Mouse (Mus musculus) limb, embryonic 11.5 days (tissue): ENCODE measurements around the gene Sec24c. TPM values are rescaled to one million over a fixed set of nuclear protein-coding genes. Genes with fewer than 3 reads are reported as not detected.
A peak's percentile ranks its signal among the peaks of the same experiment; 100 is the strongest.

Experiments
- ATAC-seq: fragments of 200-750 bp; cut with Nextera tagmentation; 2 replicates; pipeline ENCODE4 v1.8.0; 2017; ENCODE audit warnings: low read depth; ENCODE audit not compliant: insufficient number of reproducible peaks, low FRiP score, low TSS enrichment
- DNase-seq: peaks from one replicate; pipeline ENCODE4 v3.0.0-alpha.2; 2015; ENCODE audit warnings: low spot score
- H3K27ac ChIP-seq: fragments of 300-500 bp; sonication (generic); replicated peaks from 2 replicates; pipeline ENCODE4 v1.5.1; 2014; ENCODE audit warnings: low read depth, mild to moderate bottlenecking, low read length
- H3K27me3 ChIP-seq: fragments of 300-500 bp; sonication (generic); 2 replicates; pipeline ENCODE4 v1.6.1; 2014; ENCODE audit warnings: mild to moderate bottlenecking, low read length, mixed read lengths; ENCODE audit not compliant: control insufficient read depth, insufficient read depth
- H3K36me3 ChIP-seq: fragments of 300-500 bp; sonication (generic); 2 replicates; pipeline ENCODE4 v1.6.1; 2014; ENCODE audit warnings: mild to moderate bottlenecking, low read length, moderate library complexity, mixed read lengths; ENCODE audit not compliant: control insufficient read depth, insufficient read depth
- H3K4me1 ChIP-seq: fragments of 300-500 bp; sonication (generic); 2 replicates; pipeline ENCODE4 v1.6.1; 2014; ENCODE audit warnings: low read length, mixed read lengths; ENCODE audit not compliant: control insufficient read depth, insufficient read depth
- H3K4me2 ChIP-seq: fragments of 300-500 bp; sonication (generic); 2 replicates; pipeline ENCODE4 v1.6.1; 2014; ENCODE audit warnings: low read depth, mild to moderate bottlenecking, moderate library complexity; ENCODE audit not compliant: severe bottlenecking
- H3K4me3 ChIP-seq: fragments of 300-500 bp; sonication (generic); 2 replicates; pipeline ENCODE4 v1.5.1; 2014; ENCODE audit warnings: low read depth, low read length
- H3K9ac ChIP-seq: fragments of 300-500 bp; sonication (generic); 2 replicates; pipeline ENCODE4 v1.6.1; 2014; ENCODE audit warnings: mild to moderate bottlenecking, low read length
- H3K9me3 ChIP-seq: fragments of 300-500 bp; sonication (generic); 2 replicates; pipeline ENCODE4 v1.6.1; 2016; ENCODE audit warnings: low read length; ENCODE audit not compliant: control insufficient read depth
- WGBS: fragments of 180-500 bp; shearing (Covaris S2); extraction: QIAGEN DNeasy Blood & Tissue Kit; methylation state at CpG from one replicate; pipeline ENCODE4 v1.1.7; 2014; 5-methylcytosine and 5-hydroxymethylcytosine counted together
- polyA plus RNA-seq: library from polyadenylated mRNA; unstranded; fragments of >200 nt; fragmentation: Nextera tagmentation; extraction: Ambion mirVana; gene quantifications from 2 replicates; pipeline ENCODE4 v1.2.1, GENCODE M21; 2014

Sec24c gene
- polyA plus RNA-seq, 1 experiment from 2014 or later = 81.7 TPM

GRCm38 (mm10) chr14:20639918-20640619, 34.0 kb upstream of the Sec24c start:
- Histone ChIP-seq H3K9ac (peak overlapping the region; percentile 82), H3K4me1 (peaks cover 3% of the 10 kb centered on the region; the same call in 1 of the 2 replicates), H3K4me3 (peak overlapping the region; percentile 92), H3K36me3 (no peaks in the 10 kb centered on the region), H3K27ac (peak overlapping the region; percentile 54), H3K27me3 (no peaks in the 10 kb centered on the region), H3K4me2 (peak overlapping the region; percentile 57), H3K9me3 (no peaks in the 10 kb centered on the region)
- ATAC-seq = peak; percentile 41; the same call in 1 of the 2 replicates
- WGBS = 3% methylated on average over 16 of the region's 16 CpGs
- DNase-seq = peak; percentile 37

- Histone ChIP-seq H3K4me3 (peak within 1 kb of the TSS; percentile 92), H3K4me1 (peaks cover 3% of the 10 kb centered on the region; the same call in 1 of the 2 replicates), H3K9me3 (no peaks in the 10 kb centered on the region), H3K4me2 (peak within 1 kb of the TSS; percentile 62), H3K36me3 (no peaks in the 10 kb centered on the region), H3K27me3 (no peaks in the 10 kb centered on the region), H3K27ac (peak within 1 kb of the TSS; percentile 80), H3K9ac (peak within 1 kb of the TSS; percentile 82)
- peak; percentile 99 for DNase-seq
- peak; percentile 96 for ATAC-seq
- under 1% methylated on average over 72 of the region's 73 CpGs for WGBS
Observed at GRCm38 (mm10) chr14:20640644-20641437, 33.3 kb upstream of the Sec24c start, which contains the start of gene Usp54. Usp54 (minus strand) TSS chr14:20641063.

GRCm38 (mm10) chr14:20641438-20641875, 32.7 kb upstream of the Sec24c start:
- ATAC-seq (no peak), DNase-seq (no peak)
- H3K9me3 ChIP-seq = no peaks in the 10 kb centered on the region
- no peaks in the 10 kb centered on the region for H3K36me3 ChIP-seq
- H3K4me1 ChIP-seq = peaks cover 3% of the 10 kb centered on the region; the same call in 1 of the 2 replicates
- H3K9ac ChIP-seq = peak overlapping the region; percentile 82
- peak overlapping the region; percentile 92 for H3K4me3 ChIP-seq
- no peaks in the 10 kb centered on the region for H3K27me3 ChIP-seq
- WGBS = 16% methylated on average over 10 of the region's 10 CpGs
- H3K4me2 ChIP-seq = peak overlapping the region; percentile 62
- H3K27ac ChIP-seq = peak overlapping the region; percentile 80; the same call in 1 of the 2 replicates

GRCm38 (mm10) chr14:20645547-20645946, 28.6 kb upstream of the Sec24c start:
- no peak for ATAC-seq
- no peaks in the 10 kb centered on the region for H3K4me1 ChIP-seq
- H3K27ac ChIP-seq = no peak overlapping the region
- no peak overlapping the region for H3K9ac ChIP-seq
- no peaks in the 10 kb centered on the region for H3K9me3 ChIP-seq
- H3K36me3 ChIP-seq = no peaks in the 10 kb centered on the region
- H3K4me2 ChIP-seq = no peak overlapping the region
- 38% methylated on average over 3 of the region's 3 CpGs for WGBS
- H3K27me3 ChIP-seq = no peaks in the 10 kb centered on the region
- no peak overlapping the region for H3K4me3 ChIP-seq
- no peak for DNase-seq

GRCm38 (mm10) chr14:20646381-20646780, 27.7 kb upstream of the Sec24c start:
- ATAC-seq (no peak), DNase-seq (no peak)
- H3K27ac ChIP-seq = no peak overlapping the region
- H3K36me3 ChIP-seq = no peaks in the 10 kb centered on the region
- no peak overlapping the region for H3K4me2 ChIP-seq
- no peak overlapping the region for H3K4me3 ChIP-seq
- no peaks in the 10 kb centered on the region for H3K4me1 ChIP-seq
- no peaks in the 10 kb centered on the region for H3K27me3 ChIP-seq
- H3K9ac ChIP-seq = no peak overlapping the region
- no peaks in the 10 kb centered on the region for H3K9me3 ChIP-seq

- Histone ChIP-seq H3K9ac (no peak overlapping the region), H3K36me3 (no peaks in the 10 kb centered on the region), H3K27me3 (no peaks in the 10 kb centered on the region), H3K27ac (no peak overlapping the region), H3K4me1 (no peaks in the 10 kb centered on the region), H3K9me3 (no peaks in the 10 kb centered on the region), H3K4me2 (no peak overlapping the region), H3K4me3 (no peak overlapping the region)
- ATAC-seq = no peak
- DNase-seq = no peak
- 71% methylated on average over 2 of the region's 2 CpGs for WGBS
Observed at GRCm38 (mm10) chr14:20651000-20651399, 23.1 kb upstream of the Sec24c start.

- H3K4me2 ChIP-seq = no peak overlapping the region
- no peak overlapping the region for H3K9ac ChIP-seq
- H3K27me3 ChIP-seq = no peaks in the 10 kb centered on the region
- H3K27ac ChIP-seq = no peak overlapping the region
- no peak for DNase-seq
- no peak for ATAC-seq
- WGBS = 61% methylated on average over 4 of the region's 4 CpGs
- H3K36me3 ChIP-seq = no peaks in the 10 kb centered on the region
- H3K4me3 ChIP-seq = no peak overlapping the region
- H3K4me1 ChIP-seq = no peaks in the 10 kb centered on the region
- no peaks in the 10 kb centered on the region for H3K9me3 ChIP-seq
Observed at GRCm38 (mm10) chr14:20651722-20652256, 22.3 kb upstream of the Sec24c start.

- no peak overlapping the region for H3K4me3 ChIP-seq
- DNase-seq (no peak), ATAC-seq (no peak)
- no peaks in the 10 kb centered on the region for H3K4me1 ChIP-seq
- H3K4me2 ChIP-seq = no peak overlapping the region
- no peaks in the 10 kb centered on the region for H3K36me3 ChIP-seq
- H3K9ac ChIP-seq = no peak overlapping the region
- no peaks in the 10 kb centered on the region for H3K9me3 ChIP-seq
- 74% methylated on average over 9 of the region's 9 CpGs for WGBS
- H3K27ac ChIP-seq = no peak overlapping the region
- no peaks in the 10 kb centered on the region for H3K27me3 ChIP-seq
Observed at GRCm38 (mm10) chr14:20654690-20655421, 19.3 kb upstream of the Sec24c start.
